Mouse (Mus musculus) thymus, adult 2 months (tissue): ENCODE measurements around the gene Mtmr11.

Experiments used
- CTCF ChIP-seq: fragments of 200-500 bp; IDR thresholded peaks from 2 replicates; pipeline ENCODE4 v1.5.1; 2012; ENCODE audit warnings: mild to moderate bottlenecking, control low read depth, low read length, moderate library complexity, borderline replicate concordance; ENCODE audit not compliant: control insufficient read depth, poor library complexity, insufficient read depth; ENCODE audit errors: extremely low read depth
- POLR2A ChIP-seq: fragments of 200-500 bp; IDR thresholded peaks from 2 replicates; pipeline ENCODE4 v1.6.1; 2012; ENCODE audit warnings: mild to moderate bottlenecking, low read length, control low read depth, moderate library complexity; ENCODE audit not compliant: control insufficient read depth, poor library complexity, insufficient read depth; ENCODE audit errors: extremely low read depth

DNA sequence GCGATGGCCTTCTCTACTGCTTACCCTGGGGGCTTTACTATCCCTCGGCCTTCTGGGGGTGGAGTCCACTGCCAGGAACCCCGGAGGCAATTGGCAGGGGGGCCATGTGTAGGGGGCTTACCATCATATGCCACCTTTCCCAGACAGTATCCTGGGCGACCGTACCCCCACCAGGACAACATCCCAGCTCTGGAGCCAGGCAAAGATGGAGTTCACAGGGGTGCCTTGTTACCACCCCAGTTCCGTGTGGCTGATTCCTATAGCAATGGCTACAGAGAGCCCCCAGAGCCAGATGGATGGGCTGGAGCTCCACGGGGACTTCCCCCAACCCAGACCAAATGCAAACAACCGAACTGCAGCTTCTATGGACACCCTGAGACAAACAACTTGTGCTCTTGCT lies 6.3 kb upstream of the Mtmr11 start:
- TF ChIP-seq CTCF (no peak), POLR2A (no peak)
